Mouse (Mus musculus): ENCODE results near the gene Hnf4a. TPM values are rescaled to one million over a fixed set of nuclear protein-coding genes. Genes with fewer than 3 reads are reported as not detected.

Gene Hnf4a
- total and polyA plus RNA-seq, 3 experiments: 0.39 to 1.1 TPM; not detected in 1

GRCm38 (mm10) chr2:163580069-163580945 lies 73.7 kb downstream of the Hnf4a start:
- H3K9me3 ChIP-seq (replicated peaks; ENCODE audit: insufficient read depth, low read length): no peaks in the 10 kb centered on the region
- H3K79me2 ChIP-seq (ENCODE audit: control insufficient read depth, insufficient read depth, low read length, poor library complexity): no peaks in the 10 kb centered on the region
- TF ChIP-seq EP300 (IDR thresholded peaks at IDR 0.05; ENCODE audit: low read depth in 1 of 2, low read length in 2 of 2) (peak in 1 of 2 experiments; percentile 33; a peak in 1 of 4 replicates), ETS1 (IDR thresholded peaks at IDR 0.05; ENCODE audit: low read depth, low read length) (0 out of 2 replicates have a peak, but pooled peaks have one; percentile 16), MAX (IDR thresholded peaks at IDR 0.05; ENCODE audit: low read length) (peak; percentile 21; the same call in 1 of the 2 replicates), POLR2AphosphoS5 (IDR thresholded peaks at IDR 0.05; ENCODE audit: borderline replicate concordance, low read depth, low read length) (no peak), MYB (IDR thresholded peaks at IDR 0.05; ENCODE audit: low read depth, low read length) (no peak), TBP (IDR thresholded peaks at IDR 0.05; ENCODE audit: low read depth, low read length) (no peak), NRF1 (IDR thresholded peaks at IDR 0.05; ENCODE audit: insufficient read depth, low read depth, low read length, poor library complexity, severe bottlenecking) (no peak), UBTF (IDR thresholded peaks at IDR 0.05; ENCODE audit: borderline replicate concordance, insufficient read depth, low read depth, low read length) (no peak), MYC (IDR thresholded peaks at IDR 0.05; ENCODE audit: low read depth, low read length) (no peak), ZNF384 (IDR thresholded peaks at IDR 0.05; ENCODE audit: low read depth, low read length) (no peak), TAL1 (IDR thresholded peaks at IDR 0.05; ENCODE audit: low read length) (no peak)
- no peaks in the 10 kb centered on the region for H3K36me3 ChIP-seq (ENCODE audit: control insufficient read depth in 1 of 2, insufficient read depth in 2 of 2, low read length in 2 of 2)
- H3K9ac ChIP-seq (ENCODE audit: control insufficient read depth, low read depth, low read length, poor library complexity, severe bottlenecking): no peak overlapping the region
- no peaks in the 10 kb centered on the region for H3K4me1 ChIP-seq (ENCODE audit: control insufficient read depth in 1 of 2, insufficient read depth in 2 of 2, low read length in 2 of 2)
- H3K27me3 ChIP-seq (ENCODE audit: control insufficient read depth in 1 of 2, insufficient read depth in 2 of 2, low read length in 2 of 2): peaks cover 3 to 9% of the 10 kb centered on the region in 2 experiments; a peak in 3 of 4 replicates
- H3K27ac ChIP-seq (ENCODE audit: control insufficient read depth, low read depth, low read length): no peak overlapping the region
- no peak overlapping the region for H3K4me3 ChIP-seq (ENCODE audit: control insufficient read depth in 1 of 2, insufficient read depth in 1 of 2, low read depth in 2 of 2, low read length in 2 of 2)
- no peak for DNase-seq (ENCODE audit: low read depth, low spot score)

GRCm38 (mm10) chr2:163583226-163584087 lies 76.8 kb downstream of the Hnf4a start:
- H3K4me3 ChIP-seq (ENCODE audit: control insufficient read depth in 1 of 2, insufficient read depth in 1 of 2, low read depth in 2 of 2, low read length in 2 of 2): no peak overlapping the region
- no peaks in the 10 kb centered on the region for H3K9me3 ChIP-seq (replicated peaks; ENCODE audit: insufficient read depth, low read length)
- TF ChIP-seq EP300 (IDR thresholded peaks at IDR 0.05; ENCODE audit: low read depth in 1 of 2, low read length in 2 of 2) (no peak), TBP (IDR thresholded peaks at IDR 0.05; ENCODE audit: low read depth, low read length) (no peak), CHD1 (IDR thresholded peaks at IDR 0.05; ENCODE audit: low read depth, low read length) (no peak), MEF2A (IDR thresholded peaks at IDR 0.05; ENCODE audit: extremely low read depth, insufficient replicate concordance, low read depth, low read length, poor library complexity, severe bottlenecking) (no peak), KAT2A (conservative IDR thresholded peaks at IDR 0.05; ENCODE audit: low read depth, low read length) (no peak)
- peaks cover 2 to 5% of the 10 kb centered on the region in 2 experiments; a peak in 2 of 4 replicates for H3K27me3 ChIP-seq (ENCODE audit: control insufficient read depth in 1 of 2, insufficient read depth in 2 of 2, low read length in 2 of 2)
- H3K36me3 ChIP-seq (ENCODE audit: control insufficient read depth in 1 of 2, insufficient read depth in 2 of 2, low read length in 2 of 2): no peaks in the 10 kb centered on the region
- no peak overlapping the region for H3K9ac ChIP-seq (ENCODE audit: control insufficient read depth, low read depth, low read length, poor library complexity, severe bottlenecking)
- no peak for DNase-seq (ENCODE audit: low read depth, low spot score)
- H3K27ac ChIP-seq (ENCODE audit: control insufficient read depth, low read depth, low read length): no peak overlapping the region
- H3K79me2 ChIP-seq (ENCODE audit: control insufficient read depth, insufficient read depth, low read length, poor library complexity): no peaks in the 10 kb centered on the region
- 0 out of 4 replicates have a peak, but pooled peaks cover 0 to 4% of the 10 kb centered on the region in 2 experiments for H3K4me1 ChIP-seq (ENCODE audit: control insufficient read depth in 1 of 2, insufficient read depth in 2 of 2, low read length in 2 of 2)

All from MEL (cell line).